Mouse (Mus musculus) duodenum, adult 2 months (tissue): ENCODE data around the gene Zfp276. TPM values are rescaled to one million over a fixed set of nuclear protein-coding genes. Genes with fewer than 3 reads are reported as not detected.

ENCODE experiments used
- polyA plus RNA-seq: library from polyadenylated mRNA; depleted of rRNA; stranded (reverse); fragments of >200 nt; gene quantifications from 2 replicates; pipeline ENCODE4 v1.2.3, GENCODE M21; 2012; ENCODE audit warnings: low replicate concordance; rRNA removed

Zfp276 gene
- polyA plus RNA-seq, result 26.1 and 27.8 TPM in 2 replicates

DNA sequence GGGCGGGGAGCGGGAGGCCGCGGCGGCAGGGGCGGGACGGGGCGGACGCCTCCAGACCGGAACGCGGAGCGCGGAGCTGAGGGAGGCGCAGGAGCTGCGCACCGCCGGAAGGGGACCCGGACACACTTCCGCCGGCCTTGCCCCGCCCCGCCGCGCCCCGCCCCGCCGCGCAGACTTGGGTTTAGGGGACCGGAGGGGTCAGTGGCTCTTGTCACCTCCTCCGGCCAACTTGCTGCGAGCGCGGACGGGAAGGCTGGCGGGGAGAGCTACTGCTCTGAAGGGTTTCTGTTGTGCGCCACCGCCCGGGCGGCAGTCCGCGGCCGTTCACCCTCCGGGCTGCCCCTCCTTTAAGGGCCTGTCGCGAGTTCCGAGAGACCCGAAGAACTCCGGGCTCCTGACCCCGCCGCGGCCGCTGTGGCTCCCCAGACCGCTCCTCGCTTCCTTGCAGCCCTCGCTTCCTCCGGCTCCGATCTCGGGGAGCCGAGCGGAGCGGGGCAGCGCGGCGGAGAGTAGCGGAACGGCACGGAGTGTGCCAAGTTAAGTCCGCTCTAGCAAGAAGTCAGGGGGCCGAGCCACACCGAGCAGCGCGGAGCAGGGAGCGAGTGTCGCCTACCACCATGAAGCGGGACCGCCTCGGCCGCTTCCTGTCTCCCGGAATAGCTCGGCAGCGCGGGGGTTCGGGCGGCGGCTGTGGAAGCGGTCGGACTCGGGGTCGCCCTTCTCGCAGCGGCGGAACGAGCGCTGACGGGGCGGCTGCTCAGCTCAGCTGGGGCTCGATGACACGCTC is at the start of gene Zfp276, which contains the start of gene Vps9d1:
Gene Zfp276, plus strand, starts transcription at position 97 of the 787 bp plus-strand sequence.
Gene Vps9d1, minus strand, starts transcription at position 250 of the 787 bp plus-strand sequence.

DNA sequence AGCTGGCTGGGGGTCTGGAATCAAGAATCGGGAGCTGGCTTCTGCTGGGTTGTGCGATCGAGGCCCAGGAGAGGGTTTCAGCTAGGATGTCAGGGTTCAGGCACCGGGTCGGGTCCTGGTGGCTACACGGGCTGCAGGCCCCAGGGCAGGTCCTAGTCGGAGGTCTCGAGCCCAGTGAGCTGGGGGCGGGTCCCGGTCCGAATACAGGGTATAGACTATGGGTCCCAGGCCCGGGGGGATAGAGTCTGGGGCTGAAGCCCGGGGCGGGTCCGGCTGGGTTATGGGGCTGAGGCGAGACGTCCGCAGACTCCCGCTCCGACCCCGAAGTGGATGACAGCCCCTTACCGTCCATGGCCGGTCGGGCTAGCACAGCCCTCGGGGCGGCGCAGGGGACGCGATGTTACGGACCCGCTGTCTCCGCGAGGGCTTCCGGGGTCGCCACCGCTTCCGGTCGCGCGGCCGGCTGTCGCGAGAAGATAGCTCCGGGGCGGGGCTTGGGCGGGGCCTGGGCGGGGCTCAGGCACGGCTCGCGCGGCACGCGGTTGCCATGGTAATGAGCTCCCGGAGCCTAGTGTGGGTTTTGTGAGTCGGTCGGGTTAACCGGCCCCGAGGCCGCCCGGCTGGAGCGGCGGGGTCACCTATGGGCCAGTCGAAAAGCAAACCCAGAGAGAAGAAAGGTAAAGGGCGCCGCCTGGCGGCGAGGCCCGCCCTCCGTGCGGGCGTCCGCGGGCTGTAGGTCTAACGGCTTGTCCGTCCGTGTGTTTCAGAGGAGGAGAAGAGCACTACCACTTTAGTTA is 41.5 kb upstream of the Zfp276 start, which contains the start of the genes Chmp1a and Spata33:
Gene Chmp1a, minus strand, starts transcription at position 443 of the 797 bp plus-strand sequence.
Gene Spata33, plus strand, starts transcription at position 512 of the 797 bp plus-strand sequence.

DNA sequence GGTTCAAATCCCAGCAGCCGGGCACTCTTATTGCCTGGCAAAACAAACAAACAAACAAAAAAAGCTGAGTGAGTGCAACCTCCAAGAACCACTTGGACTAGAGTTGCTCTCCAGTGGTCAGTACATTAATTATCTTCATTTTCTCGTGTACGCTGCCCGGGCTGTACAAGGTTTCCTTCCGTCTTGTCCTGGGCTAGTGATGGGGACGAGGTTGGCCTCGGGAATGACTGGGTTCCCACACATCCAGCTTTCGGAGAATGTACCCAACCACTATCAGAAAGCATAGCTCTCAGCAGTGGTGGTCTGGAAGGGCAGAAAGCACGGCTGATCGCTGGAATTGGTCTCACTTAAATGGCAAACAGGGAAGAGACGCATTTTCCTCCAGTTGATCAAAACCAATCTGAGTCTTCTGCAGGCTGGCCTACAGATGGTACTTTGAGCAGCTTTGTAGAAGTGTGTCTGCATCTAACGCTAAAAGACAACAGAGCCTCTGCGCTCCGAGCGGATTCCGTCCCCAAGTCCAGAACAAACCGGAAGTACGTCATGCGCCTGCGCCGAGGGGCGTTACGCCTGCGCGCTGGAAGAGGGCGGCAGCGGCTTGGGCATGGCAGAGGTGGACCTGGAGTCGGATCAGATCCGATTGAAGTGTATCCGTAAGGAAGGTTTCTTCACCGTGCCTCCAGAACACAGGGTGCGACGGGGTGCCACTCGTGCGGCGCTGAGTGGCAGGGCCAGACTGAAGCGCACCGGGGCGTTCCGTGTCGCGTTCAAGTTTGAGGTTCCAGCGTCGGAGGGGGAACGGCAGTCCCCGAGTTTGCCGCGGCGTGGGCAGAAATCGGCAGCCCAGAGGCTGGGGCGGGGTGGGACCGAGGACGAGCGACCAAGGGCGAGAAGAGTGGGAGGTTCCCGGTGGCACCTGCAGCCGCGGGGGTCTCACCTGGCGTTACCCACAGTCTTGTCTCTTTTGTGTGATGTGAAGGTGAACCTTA is 29.4 kb upstream of the Zfp276 start, which contains the start of gene Cdk10:
Gene Cdk10, plus strand, starts transcription at position 565 of the 989 bp plus-strand sequence.

GRCm38 (mm10) chr8:123235520-123236497 is 18.2 kb upstream of the Zfp276 start, which contains the start of gene Spata2l:
Gene Spata2l (minus strand): TSS chr8:123236233.

DNA sequence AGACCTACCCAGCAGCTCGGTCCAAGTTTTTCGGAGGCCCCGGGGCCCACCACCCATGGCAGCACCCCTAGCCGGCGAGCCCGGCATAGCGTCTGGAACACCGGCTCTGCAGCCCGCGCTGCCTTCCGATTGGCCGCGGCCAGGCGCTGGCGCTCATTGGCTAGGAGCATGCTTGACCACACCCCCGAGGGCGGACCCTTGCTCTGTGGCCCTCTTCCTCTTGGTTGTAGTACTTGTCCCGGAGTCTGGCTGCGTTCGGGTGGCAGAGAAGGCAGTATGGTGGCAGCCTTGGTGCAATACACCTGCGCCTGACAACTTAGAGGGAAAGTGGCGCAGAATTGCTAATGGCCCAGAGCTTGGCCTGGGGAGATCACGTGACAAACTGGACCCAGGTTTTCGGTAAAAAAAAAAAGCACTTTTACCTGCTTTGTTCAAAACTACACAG is 64.5 kb downstream of the Zfp276 start, which contains the start of gene Fanca:
Gene Fanca, minus strand, starts transcription at position 110 of the 445 bp plus-strand sequence.

Other genes starting within 250 kb of the Zfp276 start
- 34.4 and 43.1 TPM in 2 replicates for gene Ankrd11, start 211.9 kb upstream of the Zfp276 start, polyA plus RNA-seq
- gene Spg7, start 191.3 kb upstream of the Zfp276 start, polyA plus RNA-seq, result 151 and 211 TPM in 2 replicates
- gene Rpl13, start 151.8 kb upstream of the Zfp276 start, polyA plus RNA-seq, result 1,912 and 2,891 TPM in 2 replicates
- gene Cpne7, start 136.8 kb upstream of the Zfp276 start, polyA plus RNA-seq, result 1.0 and 1.5 TPM in 2 replicates
- 0.79 and 2.6 TPM in 2 replicates for gene Sult5a1, start 95.9 kb upstream of the Zfp276 start, polyA plus RNA-seq
- gene Dpep1, start 68.0 kb upstream of the Zfp276 start, polyA plus RNA-seq, result 120 and 652 TPM in 2 replicates
- 98.3 and 162 TPM in 2 replicates for gene Chmp1a, start 41.4 kb upstream of the Zfp276 start, polyA plus RNA-seq
- 0.11 and 0.25 TPM in 2 replicates for gene Spata33, start 41.4 kb upstream of the Zfp276 start, polyA plus RNA-seq
- gene Cdk10, start 29.4 kb upstream of the Zfp276 start, polyA plus RNA-seq, result 35.7 and 43.0 TPM in 2 replicates
- gene Spata2l, start 18.0 kb upstream of the Zfp276 start, polyA plus RNA-seq, result 8.9 and 20.0 TPM in 2 replicates
- gene Vps9d1, start 153 bp downstream of the Zfp276 start, polyA plus RNA-seq, result 77.9 and 100 TPM in 2 replicates
- 19.5 and 32.4 TPM in 2 replicates for gene Fanca, start 64.4 kb downstream of the Zfp276 start, polyA plus RNA-seq
- 27.8 and 46.5 TPM in 2 replicates for gene Spire2, start 78.5 kb downstream of the Zfp276 start, polyA plus RNA-seq
- gene Tcf25, start 119.6 kb downstream of the Zfp276 start, polyA plus RNA-seq, result 99.9 and 118 TPM in 2 replicates
- gene Mc1r, start 152.9 kb downstream of the Zfp276 start, polyA plus RNA-seq, result not detected in 2 replicates
- 7.2 and 15.3 TPM in 2 replicates for gene Tubb3, start 157.2 kb downstream of the Zfp276 start, polyA plus RNA-seq
- 17.8 and 24.0 TPM in 2 replicates for gene Def8, start 169.3 kb downstream of the Zfp276 start, polyA plus RNA-seq
- gene Afg3l1, start 223.7 kb downstream of the Zfp276 start, polyA plus RNA-seq, result 14.9 and 17.9 TPM in 2 replicates